Mouse (Mus musculus): Measurements from ENCODE around the gene Lgmn. TPM values are rescaled to one million over a fixed set of nuclear protein-coding genes. Genes with fewer than 3 reads are reported as not detected.

The Lgmn gene
- polyA plus RNA-seq, 1 experiment from 2014 or later, result 108 TPM

GRCm38 (mm10) chr12:102441141-102441540 is 1.5 kb upstream of the Lgmn start:
- Histone ChIP-seq H3K36me3 (ENCODE audit: control insufficient read depth, insufficient read depth, low read length) (no peaks in the 10 kb centered on the region), H3K27me3 (ENCODE audit: control insufficient read depth, insufficient read depth, low read length) (no peaks in the 10 kb centered on the region), H3K4me1 (ENCODE audit: control insufficient read depth, insufficient read depth, low read length) (peaks cover 11% of the 10 kb centered on the region), H3K9ac (ENCODE audit: low read depth, low read length) (no peak overlapping the region), H3K9me3 (replicated peaks; ENCODE audit: control insufficient read depth, low read length) (no peaks in the 10 kb centered on the region), H3K27ac (ENCODE audit: low read depth, low read length) (no peak overlapping the region), H3K4me2 (no peak overlapping the region), H3K4me3 (ENCODE audit: low read depth, low read length) (no peak overlapping the region)
- no peak for ATAC-seq (replicated peaks; ENCODE audit: insufficient number of reproducible peaks, low FRiP score, low TSS enrichment)
- WGBS (ENCODE audit: insufficient replicate concordance), result 80% methylated on average over 6 of the region's 6 CpGs

GRCm38 (mm10) chr12:102440551-102440950 is 938 bp upstream of the Lgmn start:
- 63% methylated on average over 7 of the region's 7 CpGs for WGBS (ENCODE audit: insufficient replicate concordance)

GRCm38 (mm10) chr12:102438983-102439631 is 506 bp downstream of the Lgmn start:
- peak; percentile 13 for ATAC-seq (replicated peaks; ENCODE audit: insufficient number of reproducible peaks, low FRiP score, low TSS enrichment)
- Histone ChIP-seq H3K4me1 (ENCODE audit: control insufficient read depth, insufficient read depth, low read length) (peaks cover 11% of the 10 kb centered on the region), H3K4me2 (peak overlapping the region; percentile 87), H3K36me3 (ENCODE audit: control insufficient read depth, insufficient read depth, low read length) (no peaks in the 10 kb centered on the region), H3K9ac (ENCODE audit: low read depth, low read length) (peak overlapping the region; percentile 71), H3K4me3 (ENCODE audit: low read depth, low read length) (peak overlapping the region; percentile 68), H3K9me3 (replicated peaks; ENCODE audit: control insufficient read depth, low read length) (no peaks in the 10 kb centered on the region), H3K27ac (ENCODE audit: low read depth, low read length) (peak overlapping the region; percentile 37), H3K27me3 (ENCODE audit: control insufficient read depth, insufficient read depth, low read length) (no peaks in the 10 kb centered on the region)
- 3% methylated on average over 20 of the region's 20 CpGs for WGBS (ENCODE audit: insufficient replicate concordance)

More at GRCm38 (mm10) chr12:102440551-102440950, 938 bp upstream of the Lgmn start:
- Histone ChIP-seq H3K9ac (ENCODE audit: low read depth, low read length) (no peak overlapping the region), H3K4me1 (ENCODE audit: control insufficient read depth, insufficient read depth, low read length) (peaks cover 11% of the 10 kb centered on the region), H3K27ac (ENCODE audit: low read depth, low read length) (no peak overlapping the region), H3K9me3 (replicated peaks; ENCODE audit: control insufficient read depth, low read length) (no peaks in the 10 kb centered on the region), H3K36me3 (ENCODE audit: control insufficient read depth, insufficient read depth, low read length) (no peaks in the 10 kb centered on the region), H3K27me3 (ENCODE audit: control insufficient read depth, insufficient read depth, low read length) (no peaks in the 10 kb centered on the region), H3K4me2 (no peak overlapping the region), H3K4me3 (ENCODE audit: low read depth, low read length) (no peak overlapping the region)
- ATAC-seq (replicated peaks; ENCODE audit: insufficient number of reproducible peaks, low FRiP score, low TSS enrichment), result no peak

GRCm38 (mm10) chr12:102437952-102438351 is 1.7 kb downstream of the Lgmn start:
- Histone ChIP-seq H3K9ac (ENCODE audit: low read depth, low read length) (peak overlapping the region; percentile 71; the same call in 1 of the 2 replicates), H3K27ac (ENCODE audit: low read depth, low read length) (peak overlapping the region; percentile 70)

GRCm38 (mm10) chr12:102436939-102437526 is 2.6 kb downstream of the Lgmn start:
- Histone ChIP-seq H3K4me3 (ENCODE audit: low read depth, low read length) (no peak overlapping the region), H3K27ac (ENCODE audit: low read depth, low read length) (peak overlapping the region; percentile 70), H3K4me2 (peak overlapping the region; percentile 87), H3K4me1 (ENCODE audit: control insufficient read depth, insufficient read depth, low read length) (peaks cover 17% of the 10 kb centered on the region), H3K36me3 (ENCODE audit: control insufficient read depth, insufficient read depth, low read length) (no peaks in the 10 kb centered on the region), H3K9ac (ENCODE audit: low read depth, low read length) (no peak overlapping the region), H3K9me3 (replicated peaks; ENCODE audit: control insufficient read depth, low read length) (no peaks in the 10 kb centered on the region), H3K27me3 (ENCODE audit: control insufficient read depth, insufficient read depth, low read length) (no peaks in the 10 kb centered on the region)
- ATAC-seq (replicated peaks; ENCODE audit: insufficient number of reproducible peaks, low FRiP score, low TSS enrichment), result no peak
- 67% methylated on average over 10 of the region's 10 CpGs for WGBS (ENCODE audit: insufficient replicate concordance)

More at GRCm38 (mm10) chr12:102437952-102438351, 1.7 kb downstream of the Lgmn start:
- Histone ChIP-seq H3K36me3 (ENCODE audit: control insufficient read depth, insufficient read depth, low read length) (no peaks in the 10 kb centered on the region), H3K27me3 (ENCODE audit: control insufficient read depth, insufficient read depth, low read length) (no peaks in the 10 kb centered on the region), H3K4me2 (peak overlapping the region; percentile 87), H3K4me3 (ENCODE audit: low read depth, low read length) (peak overlapping the region; percentile 68), H3K9me3 (replicated peaks; ENCODE audit: control insufficient read depth, low read length) (no peaks in the 10 kb centered on the region), H3K4me1 (ENCODE audit: control insufficient read depth, insufficient read depth, low read length) (peaks cover 11% of the 10 kb centered on the region)
- 41% methylated on average over 5 of the region's 5 CpGs for WGBS (ENCODE audit: insufficient replicate concordance)
- ATAC-seq (replicated peaks; ENCODE audit: insufficient number of reproducible peaks, low FRiP score, low TSS enrichment), result 0 out of 2 replicates have a peak, but pooled peaks have one; percentile 12

- Histone ChIP-seq H3K27me3 (ENCODE audit: control insufficient read depth, insufficient read depth, low read length) (no peaks in the 10 kb centered on the region), H3K9ac (ENCODE audit: low read depth, low read length) (no peak overlapping the region), H3K9me3 (replicated peaks; ENCODE audit: control insufficient read depth, low read length) (no peaks in the 10 kb centered on the region), H3K4me3 (ENCODE audit: low read depth, low read length) (no peak overlapping the region), H3K4me2 (no peak overlapping the region), H3K27ac (ENCODE audit: low read depth, low read length) (no peak overlapping the region), H3K36me3 (ENCODE audit: control insufficient read depth, insufficient read depth, low read length) (no peaks in the 10 kb centered on the region), H3K4me1 (ENCODE audit: control insufficient read depth, insufficient read depth, low read length) (peaks cover 17% of the 10 kb centered on the region)
- ATAC-seq (replicated peaks; ENCODE audit: insufficient number of reproducible peaks, low FRiP score, low TSS enrichment), result no peak
- WGBS (ENCODE audit: insufficient replicate concordance), result 77% methylated on average over 4 of the region's 4 CpGs
These were observed 5.5 kb downstream of the Lgmn start for GRCm38 (mm10) chr12:102434107-102434506.

- Histone ChIP-seq H3K9ac (ENCODE audit: low read depth, low read length) (no peak overlapping the region), H3K9me3 (replicated peaks; ENCODE audit: control insufficient read depth, low read length) (no peaks in the 10 kb centered on the region), H3K4me2 (no peak overlapping the region), H3K4me3 (ENCODE audit: low read depth, low read length) (no peak overlapping the region), H3K27me3 (ENCODE audit: control insufficient read depth, insufficient read depth, low read length) (no peaks in the 10 kb centered on the region), H3K4me1 (ENCODE audit: control insufficient read depth, insufficient read depth, low read length) (peaks cover 7% of the 10 kb centered on the region), H3K27ac (ENCODE audit: low read depth, low read length) (no peak overlapping the region), H3K36me3 (ENCODE audit: control insufficient read depth, insufficient read depth, low read length) (no peaks in the 10 kb centered on the region)
- 0 out of 2 replicates have a peak, but pooled peaks have one; percentile 31 for ATAC-seq (replicated peaks; ENCODE audit: insufficient number of reproducible peaks, low FRiP score, low TSS enrichment)
- WGBS (ENCODE audit: insufficient replicate concordance), result 73% methylated on average over 12 of the region's 12 CpGs
These were observed 7.4 kb downstream of the Lgmn start for GRCm38 (mm10) chr12:102432238-102432637.

- no peaks in the 10 kb centered on the region for H3K36me3 ChIP-seq (ENCODE audit: control insufficient read depth, insufficient read depth, low read length)
- no peak for ATAC-seq (replicated peaks; ENCODE audit: insufficient number of reproducible peaks, low FRiP score, low TSS enrichment)
- H3K9me3 ChIP-seq (replicated peaks; ENCODE audit: control insufficient read depth, low read length), result no peaks in the 10 kb centered on the region
- WGBS (ENCODE audit: insufficient replicate concordance), result 68% methylated on average over 4 of the region's 4 CpGs
- H3K4me2 ChIP-seq, result no peak overlapping the region
- no peak overlapping the region for H3K4me3 ChIP-seq (ENCODE audit: low read depth, low read length)
- no peak overlapping the region for H3K9ac ChIP-seq (ENCODE audit: low read depth, low read length)
- no peaks in the 10 kb centered on the region for H3K27me3 ChIP-seq (ENCODE audit: control insufficient read depth, insufficient read depth, low read length)
- H3K4me1 ChIP-seq (ENCODE audit: control insufficient read depth, insufficient read depth, low read length), result peaks cover 6% of the 10 kb centered on the region
- H3K27ac ChIP-seq (ENCODE audit: low read depth, low read length), result no peak overlapping the region
These were observed 9.4 kb downstream of the Lgmn start for GRCm38 (mm10) chr12:102430228-102430627.
